12 mouse cellular contexts compared by ENCODE assay signal in genomic region chr2:60172531-60172914, GRCm38 (mm10). TPM values are rescaled to one million over a fixed set of nuclear protein-coding genes. Genes with fewer than 3 reads are reported as not detected.
A peak's percentile ranks its signal among the peaks of the same experiment; 100 is the strongest.
DNase-seq lines count a peak whose midpoint lies in the region; ATAC-seq and TF ChIP-seq lines count a peak whose summit lies in the region.
"Had no signal": no experiment of that assay in that cellular context is flagged by ENCODE, and none has a peak within 500 bp of the region (broad histone marks: within the 10 kb centered on the region; RNA-seq: fewer than 3 reads in every experiment).

No protein-coding gene starts in this region.

- H3K27ac ChIP-seq in kidney, adult 2 months (ENCODE audit: insufficient read depth, low read depth, low read length) = no peak overlapping the region
- no peak overlapping the region for H3K27ac ChIP-seq in lung, embryonic 16.5 days (ENCODE audit: low read length)
- 0 out of 2 replicates have a peak overlapping the region, but pooled peaks have one; percentile 40 for H3K27ac ChIP-seq in small intestine, adult 2 months (ENCODE audit: insufficient read depth, low read depth, low read length)
- H3K27ac ChIP-seq: heart, embryonic 15.5 days; limb, embryonic 10.5 days; midbrain, embryonic 13.5 days had no signal

- DNase-seq in kidney, adult 2 months = peak; percentile 27
- no peak for DNase-seq in kidney, postnatal 4 days
- DNase-seq in T-cell, adult 2 months (ENCODE audit: low spot score) = peak; percentile 15
- DNase-seq in right cerebral cortex, postnatal 25 days = no peak
- no peak for DNase-seq in neural tube, embryonic 10.5 days (ENCODE audit: extremely low spot score, low spot score)
- DNase-seq in left cerebral cortex, postnatal 4 days = no peak

- 67% methylated on average over 2 of the region's 2 CpGs for WGBS in kidney, adult 2 months
- WGBS in lung, embryonic 16.5 days = 67% methylated on average over 2 of the region's 2 CpGs
- WGBS in small intestine, adult 2 months = 89% methylated on average over 2 of the region's 2 CpGs

- H3K36me3 ChIP-seq in kidney, adult 2 months (ENCODE audit: control insufficient read depth, insufficient read depth, low read length) = no peaks in the 10 kb centered on the region
- H3K36me3 ChIP-seq in lung, embryonic 16.5 days (ENCODE audit: control insufficient read depth, insufficient read depth, low read length) = no peaks in the 10 kb centered on the region
- H3K36me3 ChIP-seq in small intestine, adult 2 months (ENCODE audit: control insufficient read depth, insufficient read depth, low read length) = no peaks in the 10 kb centered on the region
- H3K36me3 ChIP-seq: heart, embryonic 15.5 days; limb, embryonic 10.5 days; midbrain, embryonic 13.5 days had no signal

- no peaks in the 10 kb centered on the region for H3K9me3 ChIP-seq in lung, embryonic 16.5 days (ENCODE audit: control insufficient read depth, low read length)
- H3K9me3 ChIP-seq: heart, embryonic 15.5 days; limb, embryonic 10.5 days; midbrain, embryonic 13.5 days had no signal

- H3K9ac ChIP-seq in lung, embryonic 16.5 days (ENCODE audit: low read length) = no peak overlapping the region
- H3K9ac ChIP-seq: heart, embryonic 15.5 days; midbrain, embryonic 13.5 days had no signal

- no peak overlapping the region for H3K4me2 ChIP-seq in lung, embryonic 16.5 days (ENCODE audit: low read depth, low read length)
- H3K4me2 ChIP-seq: heart, embryonic 15.5 days; midbrain, embryonic 13.5 days had no signal

- peak; percentile 45; the same call in 1 of the 2 replicates for ATAC-seq in lung, embryonic 16.5 days (ENCODE audit: low read depth)
- ATAC-seq: forebrain, embryonic 14.5 days; midbrain, embryonic 13.5 days had no signal

- H3K27me3 ChIP-seq in kidney, adult 2 months (replicated peaks; ENCODE audit: control insufficient read depth, insufficient read depth, low read length) = no peaks in the 10 kb centered on the region
- H3K27me3 ChIP-seq in lung, embryonic 16.5 days (ENCODE audit: control insufficient read depth, insufficient read depth, low read depth, low read length) = no peaks in the 10 kb centered on the region
- no peaks in the 10 kb centered on the region for H3K27me3 ChIP-seq in small intestine, adult 2 months (ENCODE audit: control insufficient read depth, insufficient read depth, low read length)
- H3K27me3 ChIP-seq: heart, embryonic 15.5 days; midbrain, embryonic 13.5 days had no signal

- no peak overlapping the region for H3K4me3 ChIP-seq in kidney, adult 2 months (ENCODE audit: insufficient read depth, low read depth, low read length)
- H3K4me3 ChIP-seq in lung, embryonic 16.5 days (ENCODE audit: low read length) = no peak overlapping the region
- H3K4me3 ChIP-seq in small intestine, adult 2 months (ENCODE audit: low read depth, low read length) = no peak overlapping the region
- H3K4me3 ChIP-seq: heart, embryonic 15.5 days; limb, embryonic 10.5 days; midbrain, embryonic 13.5 days had no signal

- no peak for TF ChIP-seq POLR2A in kidney, adult 2 months (IDR thresholded peaks at IDR 0.05; ENCODE audit: low read depth, low read length)
- TF ChIP-seq POLR2A in small intestine, adult 2 months (IDR thresholded peaks at IDR 0.05; ENCODE audit: low read depth, low read length) = no peak

- peaks cover 3% of the 10 kb centered on the region; the same call in 1 of the 2 replicates for H3K4me1 ChIP-seq in kidney, adult 2 months (ENCODE audit: control insufficient read depth, insufficient read depth, low read length)
- no peaks in the 10 kb centered on the region for H3K4me1 ChIP-seq in lung, embryonic 16.5 days (replicated peaks; ENCODE audit: control insufficient read depth, insufficient read depth, low read length)
- no peaks in the 10 kb centered on the region; the same call in 1 of the 2 replicates for H3K4me1 ChIP-seq in small intestine, adult 2 months (ENCODE audit: control insufficient read depth, insufficient read depth, insufficient read length, low read length)
- H3K4me1 ChIP-seq: heart, embryonic 15.5 days; limb, embryonic 10.5 days; midbrain, embryonic 13.5 days had no signal

- intact Hi-C loops in left cerebral cortex, postnatal 4 days (cut with DNase I) = no loop called here

- TF ChIP-seq CTCF in kidney, adult 2 months (conservative IDR thresholded peaks at IDR 0.05; ENCODE audit: insufficient read depth, insufficient read length, low read depth, low read length) = no peak
- TF ChIP-seq CTCF in small intestine, adult 2 months (IDR thresholded peaks at IDR 0.05; ENCODE audit: extremely low read depth, insufficient read length, insufficient replicate concordance, low read depth, low read length) = no peak

RNA-seq across cellular contexts. Expression of gene Baz2b, which starts 37.1 kb away (rescaled TPM):
- polyA plus RNA-seq in kidney, adult 2 months (2012; rRNA removed) = 15.0 and 16.5 TPM in 2 replicates
- polyA plus RNA-seq in lung, embryonic 16.5 days (2015; fragmentation: Nextera tagmentation; extraction: Ambion mirVana) = 56.7 and 62.0 TPM in 2 replicates
- polyA plus RNA-seq in small intestine, adult 2 months (2012; rRNA removed) = 4.0 and 9.9 TPM in 2 replicates
- 10 to 100 TPM; 74.0 to 79.6 TPM for total RNA-seq in left cerebral cortex, postnatal 4 days (2021)

RNA-seq across cellular contexts. Expression of gene March7, which starts 37.2 kb away (rescaled TPM):
- 8.1 and 10.7 TPM in 2 replicates for polyA plus RNA-seq in kidney, adult 2 months (2012; rRNA removed)
- polyA plus RNA-seq in lung, embryonic 16.5 days (2015; fragmentation: Nextera tagmentation; extraction: Ambion mirVana) = 72.9 and 76.1 TPM in 2 replicates
- polyA plus RNA-seq in small intestine, adult 2 months (2012; rRNA removed) = 2.1 and 4.4 TPM in 2 replicates
- 10 to 100 TPM; 85.0 to 86.8 TPM for total RNA-seq in left cerebral cortex, postnatal 4 days (2021)

Comparison
In these comparisons a context has a peak if more than half of its experiments do, and no peak if none do; other contexts are left out.
1. DNase-seq: peak in kidney, adult 2 months (single experiment) and T-cell, adult 2 months (single experiment); none in kidney, postnatal 4 days (0 of 2), right cerebral cortex, postnatal 25 days (single experiment), neural tube, embryonic 10.5 days (single experiment) and left cerebral cortex, postnatal 4 days (single experiment).